Mouse (Mus musculus): Measurements from ENCODE around the gene Gm49450.
"Not testable (repeated sequence)": the region's sequence is repeated elsewhere in the genome, so short reads cannot be mapped to it uniquely, and the experiment has no call there.

- not testable (repeated sequence) for TF ChIP-seq CTCF (IDR thresholded peaks at IDR 0.05; ENCODE audit: low read depth, low read length); POLR2A (IDR thresholded peaks at IDR 0.05; ENCODE audit: borderline replicate concordance, low read depth, low read length)
Observed at GRCm38 (mm10) chr15:98918499-98918895, 34.9 kb downstream of the Gm49450 start.
